Mouse (Mus musculus): ENCODE measurements at regions not wholly inside any gene's neighbourhood (a gene's known extent, or its start where the extent isn't known, plus 50 kb on each side); places are given as distances from the start of the nearest gene placed in this dataset.

DNA sequence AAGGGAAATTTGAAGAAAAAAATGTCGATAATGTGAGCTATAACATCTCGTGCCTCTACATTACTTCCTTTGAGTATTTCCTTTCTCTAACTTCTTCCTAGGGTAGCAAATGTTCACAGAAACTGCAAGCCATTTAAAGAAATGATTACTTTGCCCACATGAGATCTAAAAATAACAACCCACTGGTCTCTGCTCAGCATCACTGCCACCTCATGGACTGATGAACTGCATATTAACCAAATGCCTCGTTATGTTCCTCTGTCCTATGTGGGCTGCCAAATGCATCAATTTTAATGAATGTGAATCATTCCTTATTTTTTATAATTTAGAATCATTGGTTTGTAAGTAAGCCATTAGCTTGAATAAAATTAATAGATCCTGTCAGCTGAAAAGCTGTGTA is 590.0 kb upstream of the Nr3c2 start:
- DNase-seq: no peak

DNA sequence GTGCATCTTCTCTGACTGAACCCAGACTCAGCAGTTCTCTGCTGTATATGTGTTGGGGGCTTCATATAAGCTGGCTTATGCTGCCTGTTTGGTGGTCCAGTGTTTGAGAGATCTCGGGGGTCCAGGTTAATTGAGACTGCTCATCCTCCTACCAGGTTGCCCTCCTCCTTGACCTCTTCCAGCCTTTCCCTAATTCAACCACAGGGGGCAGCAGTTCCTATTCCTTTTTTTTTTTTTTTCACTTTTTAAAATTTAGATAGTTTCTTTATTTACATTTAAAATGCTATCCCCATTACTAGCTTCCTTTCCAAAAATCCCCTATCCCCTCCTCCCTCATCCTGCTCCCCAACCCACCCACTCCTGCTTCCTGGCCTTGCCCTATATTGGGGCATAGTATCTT is 570.7 kb upstream of the Nr3c2 start:
- DNase-seq: no peak

DNA sequence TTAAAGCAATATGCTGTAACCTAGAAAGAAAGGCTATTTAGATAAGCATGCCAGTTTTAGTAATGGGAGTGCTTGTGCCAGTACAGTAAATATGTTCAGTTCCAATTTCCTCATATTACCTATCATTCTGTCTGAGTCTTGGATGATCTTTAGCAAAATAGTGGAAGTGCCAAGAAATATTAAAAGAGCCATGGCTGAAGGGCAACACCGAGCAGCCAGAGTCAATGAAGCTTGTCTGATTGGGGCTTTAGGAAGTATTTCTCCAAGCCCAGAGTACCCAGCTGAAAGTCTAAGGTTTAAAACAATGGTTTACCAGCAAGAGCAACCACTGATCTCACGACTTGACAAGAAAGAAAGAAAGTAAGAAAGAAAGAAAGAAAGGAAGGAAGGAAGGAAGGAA is 556.2 kb upstream of the Nr3c2 start:
- no peak for DNase-seq

DNA sequence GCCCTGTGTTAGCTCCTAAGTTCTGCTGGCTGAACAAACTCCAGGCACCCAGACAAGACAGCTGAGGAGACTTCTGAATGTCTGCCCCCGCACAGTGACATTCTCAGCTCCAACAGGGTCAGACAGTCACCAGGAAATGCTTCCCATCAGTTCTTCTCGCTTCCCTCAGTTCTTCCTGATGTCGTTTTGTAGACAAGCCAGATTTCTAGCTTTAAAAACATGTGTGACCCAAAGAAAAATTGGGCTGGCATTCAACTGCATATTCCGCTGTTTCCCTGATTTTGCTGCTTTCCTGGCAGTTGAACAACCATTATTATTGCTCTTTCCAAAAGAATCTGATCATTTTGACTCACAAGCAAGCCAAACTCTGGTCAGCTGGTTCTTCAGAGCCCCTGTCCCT is 553.1 kb upstream of the Nr3c2 start:
- no peak for DNase-seq

DNA sequence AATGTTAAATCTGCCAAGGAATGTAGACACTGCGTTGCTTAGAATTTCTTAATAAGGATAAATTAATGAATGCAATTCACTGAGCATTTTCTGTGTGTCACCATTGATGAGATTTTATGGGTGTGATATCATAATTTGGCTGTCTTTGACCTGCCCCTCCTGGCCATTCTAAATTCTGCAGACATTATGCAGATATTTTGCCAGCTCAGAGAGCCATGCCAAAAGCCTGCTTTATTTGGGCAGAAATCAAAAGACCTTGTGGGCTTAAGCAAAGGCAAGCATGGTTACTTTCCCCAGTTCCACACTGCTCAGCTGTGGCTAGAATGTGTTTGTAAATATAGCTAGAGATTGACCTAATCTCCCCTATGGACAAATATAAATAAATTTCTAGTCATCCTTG is 552.4 kb upstream of the Nr3c2 start:
- no peak for DNase-seq

DNA sequence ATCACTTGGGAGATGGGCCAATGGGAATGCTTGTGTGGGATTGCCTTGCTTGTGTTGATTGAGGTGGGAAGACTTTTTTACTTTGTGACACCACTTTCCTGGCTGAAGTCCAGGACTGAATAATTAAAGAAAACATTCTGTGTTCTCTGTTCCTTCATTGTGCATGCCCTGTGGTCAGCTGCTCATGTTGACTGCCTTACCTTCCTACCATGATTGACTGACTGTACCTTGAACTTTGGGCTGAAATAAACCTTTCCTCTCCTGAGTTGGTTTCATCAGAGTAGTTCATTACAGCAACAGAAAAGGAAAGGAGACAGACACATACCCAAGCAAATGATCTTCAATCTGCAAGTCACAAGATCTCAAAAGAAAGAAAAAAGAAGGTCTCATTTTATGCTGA is 524.9 kb upstream of the Nr3c2 start:
- no peak for DNase-seq

DNA sequence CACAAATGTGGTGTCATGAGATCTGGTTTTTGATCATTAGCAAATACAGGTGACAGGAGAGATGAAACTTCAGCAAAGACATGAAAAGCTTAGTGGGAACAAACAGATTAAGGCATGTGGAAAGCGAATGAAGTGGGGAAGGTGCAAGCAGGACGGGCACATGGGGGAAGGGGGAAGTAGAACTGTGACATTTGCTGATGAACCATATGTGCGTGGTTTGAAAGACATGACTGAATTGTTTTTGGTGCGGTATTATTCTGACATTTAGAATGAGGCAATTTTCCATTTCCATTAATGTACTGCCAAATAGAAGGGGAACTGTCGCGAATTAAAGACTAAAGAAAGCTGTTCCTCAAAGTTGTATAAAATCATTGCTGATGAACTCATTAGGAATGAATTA is 521.5 kb upstream of the Nr3c2 start:
- no peak for DNase-seq

DNA sequence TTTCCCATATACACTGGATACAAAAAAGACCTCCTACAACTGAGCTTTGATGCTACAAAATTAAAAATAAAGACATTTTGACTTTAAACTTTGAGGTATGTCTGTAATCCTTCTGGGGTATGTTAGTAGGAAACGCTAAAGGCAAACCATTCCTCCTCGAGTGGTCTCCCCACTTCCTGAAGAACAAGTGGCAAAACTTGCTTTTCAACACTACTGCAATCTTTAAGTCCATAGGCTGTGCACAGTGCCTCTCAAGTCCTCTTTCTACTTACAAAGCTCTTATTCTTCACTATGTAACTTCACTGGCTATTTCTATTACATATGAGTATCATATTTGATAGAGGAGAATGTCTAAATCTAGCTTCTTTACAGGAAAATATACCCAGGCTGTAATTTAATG is 517.6 kb upstream of the Nr3c2 start:
- no peak for DNase-seq

DNA sequence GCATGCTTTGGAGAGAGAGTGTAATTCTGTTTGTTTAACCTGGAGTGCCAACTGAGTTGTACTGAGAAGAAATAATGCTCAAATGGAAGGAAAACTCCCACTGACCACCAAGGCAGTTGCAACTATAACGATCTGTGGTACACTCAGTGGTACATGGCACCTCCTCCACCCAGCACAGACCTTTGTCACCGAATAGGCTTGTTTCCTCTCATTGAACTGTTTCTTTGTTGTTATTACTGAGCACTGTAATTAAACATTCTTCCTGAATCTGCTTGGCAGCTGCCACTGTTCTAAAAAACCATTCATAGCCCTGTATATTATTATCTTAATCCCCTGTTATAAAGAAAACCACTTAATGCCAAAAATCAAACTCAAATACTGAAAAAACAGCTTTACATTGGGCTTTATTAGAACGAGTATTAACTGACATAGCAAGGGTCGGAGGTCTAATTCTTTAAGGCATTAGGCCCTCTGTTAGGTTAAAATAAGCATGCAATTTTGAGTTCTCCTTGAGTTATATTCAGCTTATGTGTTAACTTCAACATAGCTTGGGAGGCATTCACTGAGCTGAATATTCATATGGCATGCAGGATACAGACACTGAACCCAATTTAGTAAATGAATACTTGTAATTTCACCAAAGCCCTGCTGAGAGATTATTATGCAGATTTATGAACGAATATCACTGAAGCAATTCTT is 515.5 kb upstream of the Nr3c2 start:
- DNase-seq: no peak

DNA sequence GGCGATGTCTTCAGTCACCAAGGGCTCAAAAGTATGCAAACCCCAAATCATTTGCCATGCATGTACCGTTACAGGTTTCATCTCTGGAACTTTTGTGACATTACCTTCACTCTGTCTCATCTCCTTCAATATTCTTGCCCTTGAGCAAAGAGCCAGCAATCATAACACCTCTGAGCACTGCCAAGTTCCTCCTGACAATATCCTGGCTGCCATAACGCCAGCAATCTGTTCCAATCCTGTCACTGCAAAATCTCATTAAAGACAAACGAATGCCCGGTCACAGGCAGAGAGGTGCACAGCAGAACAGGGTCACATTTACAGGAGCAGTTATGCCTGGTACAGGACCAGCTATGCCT is 515.0 kb upstream of the Nr3c2 start:
- no peak for DNase-seq

DNA sequence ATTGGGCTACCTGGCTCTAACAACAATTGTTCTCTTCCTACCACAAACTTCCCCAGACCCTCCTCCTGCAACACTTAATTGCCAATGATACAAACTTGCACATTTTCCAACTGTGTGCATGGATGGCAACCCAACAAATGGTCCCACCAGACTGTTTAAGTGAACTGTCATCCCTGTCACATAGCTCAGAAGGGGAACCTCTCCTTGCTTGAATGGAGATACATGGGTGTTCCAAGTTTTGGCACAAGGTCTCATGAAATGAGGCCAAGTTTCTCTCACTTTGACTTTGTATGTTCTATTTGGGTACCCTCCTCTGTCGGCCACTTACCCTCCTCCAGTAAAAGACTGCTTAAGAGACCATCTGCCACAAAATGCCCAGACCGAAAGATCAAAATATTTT is 507.2 kb upstream of the Nr3c2 start:
- DNase-seq: no peak

DNA sequence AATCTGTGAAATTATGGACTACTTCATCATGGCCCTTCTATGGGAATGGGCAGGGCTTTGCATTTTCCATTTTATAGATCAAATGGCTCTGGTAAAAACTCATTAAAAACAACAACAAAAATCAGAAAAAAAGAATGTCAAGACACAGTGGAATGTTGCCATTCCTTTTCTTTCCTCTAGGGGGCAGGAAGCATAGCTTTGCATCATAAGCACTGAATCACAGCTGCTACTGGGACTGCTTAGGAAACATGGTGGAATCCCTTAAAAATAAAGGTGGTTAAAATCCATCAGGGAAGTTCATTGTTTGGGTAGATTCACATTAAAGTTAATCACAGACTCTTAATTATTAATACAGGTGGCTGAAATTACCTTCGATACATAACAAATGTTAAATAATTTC is 476.8 kb upstream of the Nr3c2 start:
- DNase-seq: no peak

DNA sequence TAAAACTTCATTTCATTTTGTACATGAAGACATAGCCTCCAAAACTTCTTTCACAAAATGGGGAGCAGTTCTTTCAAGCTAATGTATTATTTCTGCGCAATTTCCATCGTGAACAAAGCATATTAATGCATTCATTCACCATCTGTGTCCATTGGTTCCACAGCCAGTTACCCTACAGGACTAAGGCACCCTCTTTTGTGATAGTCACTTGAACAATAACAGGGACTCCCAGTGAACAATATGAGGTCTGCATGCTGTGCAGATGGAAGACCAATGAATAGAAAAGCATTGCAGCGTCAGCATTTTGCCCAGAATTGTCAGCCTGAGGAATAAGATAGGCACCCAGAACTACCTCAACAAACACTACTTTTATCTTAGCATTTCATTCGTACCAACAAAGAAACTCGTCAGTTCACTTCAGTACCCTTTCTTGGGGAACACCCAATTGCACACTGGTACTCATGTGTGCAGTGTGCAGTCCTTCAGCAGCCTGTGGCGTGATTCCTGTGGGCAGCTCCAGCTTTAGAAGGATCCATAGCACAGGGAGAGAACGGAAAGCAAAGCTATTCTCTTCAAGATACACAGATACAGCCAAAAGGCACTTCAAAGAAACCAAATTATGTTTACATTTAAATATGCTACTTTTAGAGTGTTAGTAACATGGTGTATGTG is 476.2 kb upstream of the Nr3c2 start:
- DNase-seq: no peak

DNA sequence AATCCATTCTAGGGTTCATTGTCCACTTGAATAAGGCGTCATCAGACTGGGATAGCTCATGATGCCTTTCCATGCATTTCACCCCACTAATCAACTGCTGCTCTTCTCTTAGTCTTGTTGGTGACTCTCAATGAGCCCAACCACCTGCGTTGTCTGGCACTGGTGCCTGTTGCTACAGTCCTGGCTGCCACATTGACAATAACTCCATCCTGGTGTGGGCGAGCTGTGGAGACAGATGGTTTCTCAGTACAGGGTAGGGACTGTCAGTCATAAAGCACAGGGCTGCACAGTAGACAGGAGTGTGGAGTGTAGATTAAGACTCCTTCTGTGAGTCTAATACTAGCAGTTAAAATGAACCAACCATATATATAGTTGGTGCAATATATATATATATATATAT is 469.4 kb upstream of the Nr3c2 start:
- DNase-seq: no peak

DNA sequence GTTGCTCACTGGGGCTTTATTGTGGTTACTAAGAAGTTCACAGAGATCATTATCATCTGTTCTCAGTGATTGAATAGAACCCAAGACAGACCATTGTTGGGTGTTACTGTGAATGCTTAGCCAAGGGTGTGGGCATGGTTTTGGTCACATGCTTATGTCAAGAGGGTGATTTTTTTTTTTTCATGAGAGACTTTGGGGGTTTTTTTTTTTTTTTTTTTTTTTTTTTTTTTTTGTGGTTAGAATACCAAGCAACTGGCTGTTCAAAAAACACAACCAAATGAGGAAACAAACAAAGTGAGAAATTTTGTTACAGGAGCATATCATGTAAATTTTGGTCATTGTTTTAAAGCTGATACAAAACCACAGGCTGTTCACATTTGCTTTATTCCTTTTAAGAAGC is 466.4 kb upstream of the Nr3c2 start:
- DNase-seq: no peak

DNA sequence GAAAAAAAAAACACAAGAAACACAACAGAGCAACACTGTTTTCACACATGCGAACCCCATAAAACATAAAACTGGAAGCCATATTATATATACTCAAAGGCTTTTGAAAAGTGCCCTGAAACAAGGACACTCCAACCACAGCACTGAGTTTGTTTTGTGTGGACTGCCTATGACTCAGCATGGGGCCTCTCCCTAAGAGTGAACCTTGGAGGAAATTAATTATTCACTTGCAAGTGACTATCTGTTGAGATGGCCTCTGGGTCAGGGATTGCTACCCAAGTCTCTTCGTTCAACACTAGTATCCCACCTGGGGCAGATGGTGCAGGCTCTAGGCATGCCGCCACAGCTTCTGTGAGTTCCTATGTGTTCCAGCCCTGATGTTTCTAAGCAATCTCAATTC is 461.3 kb upstream of the Nr3c2 start:
- no peak for DNase-seq

DNA sequence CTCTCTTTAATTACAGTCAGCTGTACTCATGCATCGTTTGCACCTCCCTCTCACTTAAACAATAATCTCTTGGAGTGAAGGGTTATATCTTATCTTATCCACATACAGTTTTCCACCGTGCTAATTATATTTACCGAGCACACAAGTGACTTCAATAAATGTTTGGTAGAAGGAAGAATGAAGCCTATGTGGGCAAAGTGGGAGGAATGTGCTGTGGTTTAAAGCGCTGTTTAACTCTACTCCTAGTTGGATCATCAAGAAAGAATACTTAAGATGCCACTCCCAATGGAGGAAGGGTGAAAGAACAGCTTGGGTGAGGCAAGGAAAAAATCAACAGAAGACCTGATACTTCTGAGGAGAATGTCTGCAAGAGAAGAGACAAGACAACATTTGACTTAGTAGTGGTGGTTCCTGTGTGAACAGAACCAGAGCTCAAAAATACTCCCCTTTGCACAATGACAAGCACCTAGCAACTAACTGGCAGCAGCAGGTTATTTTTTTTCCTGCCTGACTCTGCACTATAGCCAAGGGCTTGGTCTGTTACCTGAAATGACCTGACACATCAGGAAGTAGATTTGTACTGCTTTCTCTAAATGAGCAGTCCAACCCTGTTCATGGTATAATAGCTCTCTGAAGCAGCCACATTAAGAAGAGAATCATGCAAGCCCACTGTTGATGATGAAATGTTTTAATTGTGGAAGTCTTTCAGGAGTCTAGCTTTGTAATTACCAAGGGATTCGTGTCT is 424.6 kb upstream of the Nr3c2 start:
- DNase-seq: no peak

DNA sequence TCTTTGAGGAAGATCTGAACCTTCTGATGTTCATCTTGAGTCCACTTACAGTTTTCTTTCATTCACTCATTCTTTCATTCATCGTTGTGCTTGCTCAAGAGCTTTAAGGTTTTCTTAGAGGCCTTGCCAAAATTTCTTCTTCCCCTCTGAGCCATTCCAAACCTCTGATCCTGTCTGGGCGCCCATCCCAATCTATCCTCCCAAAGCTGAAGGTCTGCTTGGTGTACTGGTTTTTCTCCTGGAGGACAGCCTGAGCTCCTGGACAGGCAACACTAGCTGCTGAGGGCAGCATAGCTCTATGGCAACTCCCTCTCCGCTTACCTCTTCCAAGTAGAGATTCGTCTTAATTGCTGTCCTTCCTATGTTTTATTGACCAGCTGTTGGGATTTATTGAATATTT is 420.3 kb upstream of the Nr3c2 start:
- no peak for DNase-seq

DNA sequence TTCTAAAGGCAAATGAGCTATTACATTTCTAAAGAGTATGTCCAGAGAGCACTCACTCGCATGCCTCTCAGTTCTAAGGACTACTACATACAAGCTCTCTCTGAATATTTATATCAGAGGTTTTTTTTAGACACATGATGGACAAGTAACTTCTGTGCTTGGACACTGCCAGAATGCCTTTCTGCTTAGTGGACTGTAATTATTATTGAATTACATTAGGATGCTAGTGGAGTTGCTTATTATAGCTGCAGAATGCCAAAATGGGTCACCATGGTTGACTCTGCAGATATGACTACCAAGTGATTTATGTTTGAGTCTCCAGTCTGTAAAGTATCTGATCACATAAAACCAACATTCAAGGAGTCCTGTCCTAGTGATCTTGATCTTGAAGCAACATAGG is 395.6 kb upstream of the Nr3c2 start:
- DNase-seq: no peak

DNA sequence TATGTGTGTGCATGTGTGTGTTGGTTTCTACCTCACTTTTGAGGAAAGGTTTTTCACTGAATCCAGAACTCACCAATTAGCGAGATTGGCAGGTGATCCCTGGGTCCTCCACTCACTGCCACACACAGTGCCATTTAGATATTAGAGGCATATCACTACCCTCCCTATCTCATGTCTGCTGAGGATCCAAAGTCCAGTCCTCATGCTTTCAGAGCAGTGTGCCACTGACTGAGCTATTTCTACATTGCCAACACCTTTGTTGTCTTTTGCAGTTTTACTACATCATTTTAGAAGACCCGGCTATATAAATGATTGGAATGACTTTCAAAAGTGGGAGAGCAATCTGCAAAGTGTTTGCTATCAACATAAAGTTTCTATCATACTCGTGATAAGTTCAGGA is 392.0 kb upstream of the Nr3c2 start:
- no peak for DNase-seq

DNA sequence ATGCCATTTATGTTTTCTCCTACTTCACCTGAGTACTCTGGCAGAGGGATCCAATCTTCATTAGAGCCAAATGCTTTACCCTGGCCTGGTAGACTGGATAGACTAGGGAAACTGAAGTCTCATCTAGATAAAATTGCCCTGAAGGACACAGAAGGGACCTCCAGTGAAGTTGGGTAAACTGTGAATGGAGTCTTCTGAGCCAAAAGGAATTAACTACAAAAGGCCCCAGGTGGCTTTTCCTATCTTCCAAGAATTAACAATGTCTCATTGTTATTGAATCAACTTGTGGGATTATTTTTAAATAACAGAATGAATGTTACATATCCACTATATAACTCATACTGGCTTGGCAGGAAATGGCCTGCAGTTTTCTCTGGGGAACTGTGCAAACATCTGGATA is 390.0 kb upstream of the Nr3c2 start:
- no peak for DNase-seq

DNA sequence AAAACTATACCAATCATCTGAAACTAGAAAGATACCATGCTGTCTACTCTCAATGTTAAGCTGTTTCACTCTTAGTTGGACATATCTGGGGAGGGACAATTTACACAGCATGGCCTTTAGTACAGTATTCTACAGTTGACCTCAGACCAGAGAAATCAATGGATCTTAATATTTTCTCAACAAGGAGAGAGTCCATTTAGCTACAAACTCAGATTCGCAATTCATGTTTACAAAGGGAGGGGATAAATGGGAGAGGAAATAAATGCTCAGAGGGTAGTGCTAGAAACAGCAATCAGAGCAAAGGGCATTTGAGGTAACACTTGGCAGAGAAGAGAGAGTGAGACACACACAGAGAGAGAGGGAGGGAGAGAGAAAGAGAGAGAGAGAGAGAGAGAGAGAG is 385.1 kb upstream of the Nr3c2 start:
- DNase-seq: no peak

DNA sequence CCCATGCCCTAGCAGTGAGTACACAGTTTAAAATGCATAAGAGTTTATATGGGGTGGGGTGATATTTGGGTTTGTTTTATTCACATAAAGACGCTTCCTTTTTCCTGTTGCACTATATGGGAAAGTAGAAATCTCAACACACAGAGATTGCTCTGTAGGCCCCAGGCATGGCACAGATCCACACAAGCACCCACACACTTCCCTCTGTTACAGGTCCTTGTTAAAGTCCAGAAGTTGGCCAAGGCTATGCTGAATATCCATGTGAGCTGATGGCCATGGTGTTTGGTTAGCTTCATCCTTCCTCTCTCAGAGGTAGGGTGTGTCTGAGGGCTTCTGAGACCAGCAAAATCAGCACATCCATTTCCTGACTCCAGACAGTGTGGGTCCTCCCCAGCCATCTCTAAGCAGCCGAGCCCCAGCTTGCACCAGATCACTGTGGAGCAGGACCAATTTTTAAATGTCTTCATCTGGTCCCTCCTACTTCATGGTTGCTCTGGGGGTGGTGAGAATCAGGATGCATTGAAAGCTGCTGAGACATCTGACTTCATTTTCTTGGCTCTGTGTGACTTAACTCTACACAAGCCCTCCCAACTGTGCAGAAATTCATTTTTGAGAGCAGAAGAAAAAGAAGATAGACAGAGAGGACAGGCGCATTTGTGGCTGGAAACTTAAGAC is 360.3 kb upstream of the Nr3c2 start:
- DNase-seq: peak; percentile 9

DNA sequence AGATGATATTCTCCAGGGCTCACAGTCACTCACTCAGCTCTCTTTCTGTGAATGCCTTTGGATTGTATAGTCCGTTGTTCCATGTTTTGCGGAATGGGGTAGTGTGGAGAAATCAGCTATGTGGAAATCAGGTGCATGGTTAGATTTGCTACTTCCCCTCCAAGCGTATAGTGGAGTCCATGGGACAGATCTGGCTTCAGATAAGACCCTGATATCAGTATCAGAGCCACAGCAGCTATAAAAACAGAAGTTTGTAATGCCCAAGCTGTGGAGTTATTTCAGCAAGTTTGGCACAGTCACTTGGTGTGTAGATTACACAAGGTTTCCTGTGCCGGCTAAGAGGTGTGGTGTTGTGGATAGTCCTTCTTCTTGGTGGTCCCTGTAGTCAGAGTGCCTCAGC is 359.6 kb upstream of the Nr3c2 start:
- no peak for DNase-seq
